Mouse (Mus musculus) megakaryocyte-erythroid progenitor cell, adult 5-6 weeks (primary cell): ENCODE results near the gene Nemp2. TPM values are rescaled to one million over a fixed set of nuclear protein-coding genes. Genes with fewer than 3 reads are reported as not detected.
A peak's percentile ranks its signal among the peaks of the same experiment; 100 is the strongest.
"Not testable (repeated sequence)": the region's sequence is repeated elsewhere in the genome, so short reads cannot be mapped to it uniquely, and the experiment has no call there.

Experiments
- ATAC-seq: replicated peaks from 2 replicates; pipeline ENCODE4 v1.8.0; 2016; ENCODE audit warnings: mild to moderate bottlenecking, inconsistent platforms; ENCODE audit not compliant: severe bottlenecking, poor library complexity, low FRiP score, low TSS enrichment
- total RNA-seq, 2 experiments: library from RNA; stranded (forward) in 1 of 2; stranded (reverse) in 1 of 2; fragments of 200-1000, 215-1000 nt in 1 of 2; fragments of >200 nt in 1 of 2; fragmentation: Nextera tagmentation in 1 of 2; gene quantifications; 2 replicates each; pipeline ENCODE4 v1.2.3; 2014 to 2017

Nemp2 gene
- total RNA-seq, 2 experiments from 2014 or later: 4.3 to 8.1 TPM

DNA sequence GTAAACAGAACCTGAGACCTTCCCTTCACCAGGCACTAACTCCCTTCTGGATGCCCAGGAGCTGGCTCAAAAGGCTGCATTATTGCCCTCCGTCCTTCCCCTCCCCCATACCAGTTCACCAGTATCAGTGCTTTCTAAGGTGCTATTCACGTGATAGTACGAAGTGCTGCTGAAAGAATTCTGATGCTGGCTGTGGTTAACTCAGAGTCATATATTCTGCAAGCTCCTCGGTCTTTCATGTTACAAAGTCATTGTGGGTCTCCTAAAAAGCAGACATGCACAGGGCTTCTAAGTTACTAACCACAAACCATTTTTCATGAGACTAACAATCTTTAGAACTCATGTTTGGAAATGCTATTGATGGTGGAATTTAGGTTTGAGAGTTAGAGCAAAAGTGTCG lies 19.6 kb downstream of the Nemp2 start:
- ATAC-seq: no peak

DNA sequence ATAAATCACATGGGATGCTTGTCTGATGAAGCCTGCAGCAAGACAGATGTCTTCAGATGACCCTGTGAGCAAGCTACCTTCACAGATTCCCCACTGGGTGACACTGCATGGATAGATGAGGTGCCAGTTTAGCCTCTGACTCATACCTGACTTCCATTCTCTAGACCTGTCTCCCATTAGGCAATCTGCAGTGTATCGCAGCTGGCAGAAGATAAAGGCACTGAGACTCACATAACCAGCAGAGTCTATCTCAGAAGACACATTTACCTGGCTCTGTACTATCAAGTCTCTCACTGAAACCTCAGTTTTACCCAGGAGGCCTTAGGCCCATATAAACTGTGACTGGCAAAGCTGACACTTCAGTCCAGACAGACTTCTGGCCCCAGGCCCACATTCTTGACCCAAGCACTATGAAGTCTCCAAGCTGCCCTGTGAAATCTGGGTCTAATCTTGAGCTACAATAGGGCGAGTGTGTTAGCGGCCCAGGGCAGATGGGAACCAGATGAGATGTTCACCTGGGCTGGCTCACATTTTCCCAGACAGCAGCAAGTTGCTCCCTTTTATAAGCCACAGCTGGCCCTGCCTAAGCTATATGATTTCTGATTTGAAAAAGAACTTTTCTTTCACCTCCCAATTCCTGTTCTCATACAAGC lies 22.2 kb downstream of the Nemp2 start:
- ATAC-seq: peak; percentile 67

DNA sequence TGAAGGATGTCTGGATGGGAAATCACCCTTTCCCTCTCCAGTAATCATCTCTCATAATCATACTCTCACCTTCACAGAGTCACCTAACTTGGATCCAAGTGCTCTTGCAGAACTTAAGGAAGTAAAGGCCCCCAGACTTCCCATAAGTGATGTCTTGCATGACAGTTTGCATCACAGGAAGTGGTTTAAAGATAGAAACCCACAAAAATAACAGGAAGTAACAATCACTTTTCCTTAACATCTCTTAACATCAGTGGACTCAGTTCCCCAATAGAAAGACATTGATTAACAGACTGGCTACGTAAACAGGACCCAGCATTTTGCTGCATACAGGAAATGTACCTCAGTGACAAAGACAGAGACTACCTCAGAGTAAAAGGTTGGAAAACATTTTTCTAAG lies 22.9 kb downstream of the Nemp2 start:
- no peak for ATAC-seq

DNA sequence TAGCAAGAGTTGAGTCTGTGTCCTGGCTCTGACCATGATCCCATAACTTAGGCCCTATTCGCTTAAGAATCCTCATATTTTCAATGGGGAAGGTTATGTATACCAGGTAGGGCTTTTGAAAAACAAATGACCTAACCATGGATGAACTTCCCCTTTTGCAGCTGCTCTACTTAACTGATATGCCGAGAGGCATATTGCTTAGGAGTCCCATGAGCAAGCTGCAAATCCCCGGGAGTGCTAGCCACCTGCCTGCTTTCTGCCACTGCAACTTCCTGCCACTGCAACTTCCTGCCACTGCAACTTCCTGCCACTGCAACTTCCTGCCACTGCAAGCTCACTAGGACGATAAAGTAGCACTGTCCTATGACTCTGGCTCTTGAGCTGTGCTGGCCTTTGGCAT lies 24.6 kb downstream of the Nemp2 start:
- no peak for ATAC-seq

DNA sequence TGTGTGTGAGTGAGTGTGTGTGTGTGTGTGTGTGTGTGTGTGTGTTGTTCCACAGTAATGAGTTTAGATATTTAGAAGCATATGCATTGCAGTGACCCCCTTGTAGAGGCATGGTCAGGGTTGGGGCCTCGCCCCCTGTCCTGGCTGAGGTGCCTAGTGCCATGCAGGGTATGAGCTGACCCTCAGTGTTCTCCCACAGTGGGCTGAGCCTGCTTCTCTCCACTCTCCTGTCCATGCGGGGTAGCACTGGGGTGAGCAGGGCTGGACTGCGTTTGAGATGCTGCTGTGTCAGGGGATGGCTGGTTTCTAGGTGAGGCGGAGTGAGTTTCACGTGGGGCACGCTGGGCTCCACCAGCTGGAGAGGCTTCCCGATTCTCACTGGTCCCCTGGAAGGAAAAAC lies 27.7 kb downstream of the Nemp2 start:
- ATAC-seq: no peak

DNA sequence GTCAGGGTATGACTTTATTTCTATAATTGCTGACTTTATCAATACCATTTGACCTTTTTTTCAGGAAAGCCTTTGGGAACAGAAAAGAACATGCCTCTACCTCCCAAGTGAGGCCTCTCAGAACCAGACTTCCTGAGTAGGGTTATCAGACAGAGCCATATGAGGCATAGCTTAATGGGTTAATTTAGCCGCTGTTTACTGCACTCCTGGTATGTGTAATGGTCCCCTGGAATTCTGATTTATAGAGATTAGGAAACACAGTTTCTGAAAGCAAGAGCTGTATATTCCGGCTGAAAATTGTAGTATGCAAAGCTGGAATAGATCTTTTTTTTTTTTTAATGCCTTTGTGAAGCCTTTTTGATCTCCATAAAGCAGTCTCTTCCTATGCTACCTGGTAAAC lies 29.8 kb downstream of the Nemp2 start:
- no peak for ATAC-seq

DNA sequence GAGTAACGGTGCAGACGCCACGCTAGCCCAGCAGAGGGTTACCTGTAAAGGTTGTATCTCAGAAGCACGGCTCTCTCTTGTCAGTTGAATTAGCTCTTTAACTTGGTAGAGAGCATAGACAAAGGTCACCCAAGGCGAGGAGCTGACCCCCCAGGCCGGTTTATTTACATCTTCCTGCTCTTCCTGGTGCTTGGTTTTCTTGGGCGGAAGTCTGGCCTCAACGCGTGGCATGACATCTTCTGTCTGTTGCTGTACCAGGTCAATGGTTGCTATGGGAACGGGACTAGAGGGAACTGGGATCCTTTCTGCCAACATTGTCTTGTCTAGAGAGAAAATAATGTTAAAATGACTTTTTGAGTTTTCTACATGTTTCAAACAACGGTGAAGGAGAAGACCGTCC lies 30.3 kb downstream of the Nemp2 start:
- ATAC-seq: no peak

DNA sequence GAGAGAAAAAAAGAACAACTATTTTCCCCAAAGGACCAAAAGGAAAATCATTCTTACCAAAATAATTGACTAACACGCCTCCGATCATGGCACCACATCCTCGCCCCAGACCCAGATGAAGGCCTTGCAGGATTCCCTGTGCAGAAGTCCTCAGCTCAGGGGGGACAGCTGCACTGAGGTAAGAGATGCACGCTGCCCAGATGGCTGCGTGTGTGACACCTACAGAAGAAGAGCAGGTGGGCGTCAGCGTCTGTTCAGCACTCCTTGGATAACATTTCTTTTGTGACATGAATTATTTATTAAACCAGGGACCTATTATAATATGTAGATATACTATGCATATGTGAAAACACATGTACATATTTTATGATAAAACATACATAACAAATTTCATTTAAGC lies 32.7 kb downstream of the Nemp2 start:
- no peak for ATAC-seq

DNA sequence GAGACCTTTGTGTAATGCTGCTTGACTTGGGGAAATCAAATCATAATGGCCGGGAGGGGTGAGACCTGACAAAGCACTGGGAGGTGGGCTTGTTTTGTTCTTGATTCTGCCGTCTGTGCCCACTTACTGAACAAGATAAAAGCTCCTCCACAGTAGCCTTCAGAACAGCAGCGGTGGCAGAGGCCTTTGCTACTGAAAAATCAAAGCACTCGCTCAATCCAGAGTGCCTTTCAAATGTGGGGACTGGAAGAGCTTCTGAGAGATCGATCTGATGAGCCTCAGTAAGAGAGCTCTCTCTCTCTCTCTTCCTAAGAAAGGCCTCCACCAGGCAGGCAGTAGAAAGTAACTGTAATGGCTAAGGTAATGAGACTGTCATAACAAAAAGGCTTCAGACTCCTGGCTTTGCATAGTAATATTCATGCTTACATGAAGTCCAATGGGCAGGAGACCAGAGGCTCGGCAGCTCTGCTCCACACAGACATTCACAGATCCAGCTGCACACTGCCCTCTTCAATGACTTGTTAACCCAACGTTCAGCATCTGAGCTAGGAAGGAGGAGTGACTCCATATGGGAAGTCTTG lies 38.3 kb downstream of the Nemp2 start:
- ATAC-seq: no peak

DNA sequence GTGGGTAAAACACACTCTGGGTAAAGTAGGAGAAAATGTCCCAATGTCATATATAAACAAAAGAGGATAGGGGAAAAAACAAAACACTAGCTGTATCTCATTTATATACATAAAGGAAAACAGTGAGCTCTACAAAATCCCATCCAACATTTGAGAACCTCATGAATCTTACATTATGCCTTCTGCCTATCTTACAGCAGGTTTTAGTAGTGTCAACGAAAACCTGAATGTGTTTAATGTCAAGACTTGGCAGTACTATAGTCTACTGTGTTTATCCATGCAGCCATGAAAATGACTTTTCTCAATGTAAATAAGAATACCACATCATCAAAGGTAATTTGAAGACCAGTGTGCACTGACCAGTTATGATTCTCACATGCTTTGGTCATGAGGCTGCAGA lies 39.4 kb downstream of the Nemp2 start:
- ATAC-seq: no peak

DNA sequence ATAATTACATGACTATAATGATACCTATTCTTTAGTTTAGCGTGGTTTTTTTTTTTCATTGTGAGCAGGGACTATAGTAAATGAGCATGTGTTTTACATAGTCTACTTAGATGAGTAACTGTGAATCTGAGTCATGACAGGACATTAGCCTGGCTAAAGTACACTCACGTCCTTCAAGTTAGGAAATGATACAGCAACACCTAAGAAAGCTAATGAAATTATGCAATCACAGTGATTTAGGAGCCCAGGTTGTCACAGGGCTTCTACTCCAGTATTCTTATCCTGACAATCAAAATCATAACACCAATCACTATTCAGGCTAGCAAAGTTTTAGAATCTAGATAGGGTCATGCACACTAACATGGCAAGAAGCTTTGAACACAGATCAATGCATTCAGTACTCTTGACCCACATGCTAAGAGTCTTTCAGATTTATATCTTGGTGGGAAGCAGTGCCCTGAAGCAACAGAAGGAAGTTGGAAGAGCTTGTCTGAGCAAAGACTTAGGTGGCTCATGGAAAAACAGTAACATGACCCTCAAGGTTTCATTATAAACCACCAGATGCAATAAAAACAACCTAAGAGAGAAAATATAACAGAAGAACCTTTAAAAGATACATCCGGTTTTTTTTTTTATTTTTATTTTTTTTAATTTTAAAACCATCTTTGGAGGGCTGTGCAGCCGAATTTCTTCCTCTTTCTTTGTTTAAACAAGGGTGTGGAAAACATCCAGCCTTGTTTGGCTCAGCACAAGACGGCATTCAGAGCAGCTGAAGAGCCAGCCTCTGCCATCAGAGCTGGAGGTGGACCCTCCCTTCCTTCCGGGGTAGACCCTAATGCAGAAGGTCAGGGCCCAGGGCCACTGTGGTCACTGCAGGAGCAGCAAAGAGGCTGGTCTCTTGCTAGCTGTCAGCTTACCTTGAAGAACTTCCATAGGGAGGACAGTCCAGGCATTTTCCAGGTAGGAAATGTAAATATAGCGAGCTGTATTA lies 45.4 kb downstream of the Nemp2 start:
- no peak for ATAC-seq

DNA sequence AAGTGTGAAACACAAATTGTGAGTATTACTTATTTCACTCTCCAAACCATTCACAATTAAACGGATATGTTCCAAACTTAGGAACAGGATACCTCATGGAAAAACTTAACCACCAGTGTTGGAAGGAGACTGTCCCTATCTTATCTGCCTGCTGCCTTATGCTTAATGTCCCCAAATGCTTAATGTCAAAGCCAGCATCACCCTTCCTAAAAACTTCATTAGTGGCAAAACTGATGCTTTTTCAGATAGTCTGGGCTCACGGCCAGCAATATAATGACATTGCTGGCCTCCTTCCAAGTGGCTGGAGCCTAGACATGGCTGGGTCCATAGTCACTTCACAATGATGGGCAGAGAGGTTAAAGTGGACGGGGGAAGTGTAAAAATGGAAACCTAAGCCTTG lies 46.1 kb downstream of the Nemp2 start:
- ATAC-seq: peak; percentile 50; the same call in 1 of the 2 replicates

DNA sequence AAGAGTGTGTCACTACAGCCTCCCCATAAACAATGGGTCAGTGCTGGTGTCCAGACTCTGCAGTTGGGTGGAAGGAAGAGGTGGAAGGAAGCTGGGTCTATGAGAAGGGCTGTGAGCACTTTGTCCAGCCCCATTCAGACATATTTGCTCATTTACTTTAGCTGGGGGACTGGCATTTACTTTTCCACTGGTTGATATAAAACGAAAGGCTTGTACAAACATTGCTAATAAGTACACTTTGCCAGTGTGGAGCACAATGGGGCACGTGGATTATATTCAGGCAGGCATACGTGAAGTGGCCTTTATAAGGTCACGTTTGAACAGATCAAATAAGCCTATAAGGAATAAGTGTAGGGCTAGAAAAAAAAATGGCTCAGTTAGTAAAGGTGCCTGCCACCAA lies 53.0 kb downstream of the Nemp2 start:
- no peak for ATAC-seq

DNA sequence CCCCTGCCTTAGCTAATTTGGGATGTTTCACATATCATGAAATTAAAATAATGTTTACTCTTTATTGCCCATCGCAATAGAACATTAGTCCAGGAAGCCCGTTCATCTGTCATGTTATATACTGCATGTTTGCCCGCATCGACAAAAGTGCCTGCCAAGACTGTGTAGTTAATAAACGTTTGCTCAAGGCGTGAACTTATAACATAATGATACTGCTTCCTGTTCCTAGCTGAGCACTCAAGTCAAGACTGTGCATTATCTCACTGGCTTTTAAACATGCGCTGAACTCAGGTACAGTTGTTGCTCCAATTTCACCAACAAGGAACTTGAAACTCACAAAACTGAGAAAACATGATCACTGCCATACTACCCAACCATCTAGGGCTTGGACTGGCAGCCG lies 57.1 kb downstream of the Nemp2 start:
- no peak for ATAC-seq

DNA sequence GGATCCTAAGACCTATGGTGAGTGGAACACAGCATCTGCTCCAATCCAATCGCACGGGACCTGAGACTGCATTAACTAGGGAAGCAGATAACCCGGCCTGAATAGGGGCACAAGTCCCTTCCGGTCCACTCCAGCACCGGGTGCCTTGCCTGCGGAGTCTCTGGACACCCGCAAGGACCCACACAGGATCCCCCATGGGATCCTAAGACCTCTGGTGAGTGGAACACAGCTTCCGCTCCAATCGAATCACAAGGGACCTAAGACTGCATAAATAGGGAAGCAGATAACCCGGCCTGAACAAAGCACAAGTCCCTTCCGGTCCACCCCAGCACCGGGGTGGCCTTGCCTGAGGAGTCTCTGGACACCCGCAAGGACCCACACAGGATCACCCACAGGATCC lies 64.0 kb downstream of the Nemp2 start:
- not testable (repeated sequence) for ATAC-seq

Other genes starting within 250 kb of the Nemp2 start
- 11.5 and 12.1 TPM in 2 replicates for gene Nab1, start 130.0 kb upstream of the Nemp2 start, total RNA-seq (2014; fragmentation: Nextera tagmentation)
- gene Nab1, start 130.0 kb upstream of the Nemp2 start, total RNA-seq (2017): 22.5 and 29.8 TPM in 2 replicates
- gene Mfsd6, start 96.8 kb downstream of the Nemp2 start, total RNA-seq (2014; fragmentation: Nextera tagmentation): 3.3 and 5.1 TPM in 2 replicates
- gene Mfsd6, start 96.8 kb downstream of the Nemp2 start, total RNA-seq (2017): 3.5 and 5.9 TPM in 2 replicates
- 2.0 and 2.8 TPM in 2 replicates for gene Inpp1, start 187.0 kb downstream of the Nemp2 start, total RNA-seq (2014; fragmentation: Nextera tagmentation)
- gene Inpp1, start 187.0 kb downstream of the Nemp2 start, total RNA-seq (2017): 1.8 and 2.9 TPM in 2 replicates
- 38.7 and 51.5 TPM in 2 replicates for gene Hibch, start 214.2 kb downstream of the Nemp2 start, total RNA-seq (2014; fragmentation: Nextera tagmentation)
- 71.4 and 81.7 TPM in 2 replicates for gene Hibch, start 214.2 kb downstream of the Nemp2 start, total RNA-seq (2017)